Mouse (Mus musculus) midbrain, embryonic 13.5 days (tissue): Measurements from ENCODE around the gene Lrrfip1. TPM values are rescaled to one million over a fixed set of nuclear protein-coding genes. Genes with fewer than 3 reads are reported as not detected.
A peak's percentile ranks its signal among the peaks of the same experiment; 100 is the strongest.

Experiments
- ATAC-seq: fragments of 200-750 bp; cut with Nextera tagmentation; 2 replicates; pipeline ENCODE4 v1.8.0; 2017; ENCODE audit warnings: mild to moderate bottlenecking, moderate TSS enrichment, moderate library complexity
- H3K27ac ChIP-seq: fragments of 300-500 bp; sonication (generic); 2 replicates; pipeline ENCODE4 v1.5.1; 2015; ENCODE audit warnings: inconsistent platforms, mild to moderate bottlenecking, moderate library complexity
- H3K27me3 ChIP-seq: fragments of 300-500 bp; sonication (generic); 2 replicates; pipeline ENCODE4 v1.6.1; 2015; ENCODE audit warnings: mild to moderate bottlenecking, inconsistent platforms
- H3K36me3 ChIP-seq: fragments of 300-500 bp; sonication (generic); 2 replicates; pipeline ENCODE4 v1.6.1; 2015; ENCODE audit warnings: mild to moderate bottlenecking, inconsistent platforms
- H3K4me1 ChIP-seq: fragments of 300-500 bp; sonication (generic); replicated peaks from 2 replicates; pipeline ENCODE4 v1.6.1; 2015; ENCODE audit warnings: inconsistent platforms
- H3K4me2 ChIP-seq: fragments of 300-500 bp; sonication (generic); replicated peaks from 2 replicates; pipeline ENCODE4 v1.6.1; 2015; ENCODE audit warnings: moderate library complexity, mild to moderate bottlenecking, inconsistent platforms
- H3K4me3 ChIP-seq: fragments of 300-500 bp; sonication (generic); replicated peaks from 2 replicates; pipeline ENCODE4 v1.5.1; 2015; ENCODE audit warnings: mild to moderate bottlenecking, inconsistent platforms
- H3K9ac ChIP-seq: fragments of 300-500 bp; sonication (generic); replicated peaks from 2 replicates; pipeline ENCODE4 v1.6.1; 2015; ENCODE audit warnings: mild to moderate bottlenecking, inconsistent platforms
- H3K9me3 ChIP-seq: fragments of 300-500 bp; sonication (generic); 2 replicates; pipeline ENCODE4 v1.6.1; 2016; ENCODE audit warnings: mild to moderate bottlenecking, inconsistent platforms
- WGBS: fragments of 180-500 bp; shearing (Covaris S2); methylation state at CpG from one replicate; pipeline ENCODE4 v1.1.7; 2015; 5-methylcytosine and 5-hydroxymethylcytosine counted together
- polyA plus RNA-seq: library from polyadenylated mRNA; unstranded; fragments of >200 nt; fragmentation: Nextera tagmentation; extraction: Ambion mirVana; gene quantifications from 2 replicates; pipeline ENCODE4 v1.2.1, GENCODE M21; 2015

The Lrrfip1 gene
- polyA plus RNA-seq, 1 experiment from 2014 or later = 23.0 TPM

- H3K36me3 ChIP-seq = no peaks in the 10 kb centered on the region
- no peaks in the 10 kb centered on the region for H3K4me1 ChIP-seq
- H3K9me3 ChIP-seq = no peaks in the 10 kb centered on the region
- ATAC-seq = no peak
- 56% methylated on average over 1 of the region's 1 CpGs for WGBS
- no peaks in the 10 kb centered on the region for H3K27me3 ChIP-seq
- no peak overlapping the region for H3K4me2 ChIP-seq
- H3K9ac ChIP-seq = no peak overlapping the region
- H3K4me3 ChIP-seq = no peak overlapping the region
- H3K27ac ChIP-seq = no peak overlapping the region
Observed at GRCm38 (mm10) chr1:91095853-91096252, 97.3 kb downstream of the Lrrfip1 start.

DNA sequence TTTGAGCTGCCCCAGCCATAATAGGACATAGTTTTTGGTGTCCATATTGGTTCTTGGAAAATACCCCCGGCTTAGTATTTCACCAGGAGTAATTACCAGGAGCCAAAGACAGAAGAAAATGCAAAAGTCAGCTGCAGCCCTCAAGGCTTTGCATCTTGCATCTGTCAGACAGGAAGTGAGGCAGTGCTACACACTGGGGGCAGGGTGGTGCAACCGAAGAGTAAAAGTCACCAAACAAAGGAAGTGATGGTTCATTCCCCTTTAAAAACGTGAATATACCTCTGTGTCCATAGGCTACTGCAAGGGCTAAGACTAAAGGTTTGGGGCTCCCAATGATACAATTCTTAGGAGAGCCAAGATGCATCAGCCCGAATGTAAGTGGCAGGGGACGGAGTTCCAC is 98.0 kb downstream of the Lrrfip1 start:
- no peaks in the 10 kb centered on the region for H3K9me3 ChIP-seq
- no peak overlapping the region for H3K27ac ChIP-seq
- no peaks in the 10 kb centered on the region for H3K36me3 ChIP-seq
- H3K9ac ChIP-seq = no peak overlapping the region
- 83% methylated on average over 5 of the region's 5 CpGs for WGBS
- H3K4me3 ChIP-seq = no peak overlapping the region
- no peak for ATAC-seq
- no peak overlapping the region for H3K4me2 ChIP-seq
- H3K27me3 ChIP-seq = no peaks in the 10 kb centered on the region
- no peaks in the 10 kb centered on the region for H3K4me1 ChIP-seq

- no peak overlapping the region for H3K27ac ChIP-seq
- WGBS = 94% methylated on average over 11 of the region's 11 CpGs
- H3K4me2 ChIP-seq = no peak overlapping the region
- no peaks in the 10 kb centered on the region for H3K36me3 ChIP-seq
- H3K9me3 ChIP-seq = no peaks in the 10 kb centered on the region
- no peak for ATAC-seq
- no peak overlapping the region for H3K9ac ChIP-seq
- H3K4me3 ChIP-seq = no peak overlapping the region
- H3K27me3 ChIP-seq = no peaks in the 10 kb centered on the region
- H3K4me1 ChIP-seq = no peaks in the 10 kb centered on the region
Observed at GRCm38 (mm10) chr1:91097283-91097834, 98.8 kb downstream of the Lrrfip1 start.

DNA sequence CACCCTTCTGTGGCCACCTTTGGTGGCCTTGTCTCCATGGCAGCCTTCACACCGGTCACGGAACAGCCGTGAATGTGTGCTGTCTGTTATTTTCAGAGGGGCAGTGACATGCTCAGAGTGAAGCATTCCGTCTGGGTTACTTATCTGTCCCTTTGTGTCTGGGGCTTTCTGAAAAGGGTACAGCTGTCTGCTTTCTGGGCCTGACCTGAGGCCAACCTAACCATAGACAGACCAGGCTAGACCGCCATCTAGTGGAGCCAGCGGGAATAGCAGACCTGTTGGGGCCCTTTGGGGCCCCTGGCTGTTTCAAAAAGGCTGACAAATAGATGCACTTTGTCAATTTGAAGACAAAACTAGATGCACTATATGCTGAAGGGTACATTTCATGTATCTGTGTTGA is 100.3 kb downstream of the Lrrfip1 start:
- Histone ChIP-seq H3K27me3 (no peaks in the 10 kb centered on the region), H3K9ac (no peak overlapping the region), H3K27ac (no peak overlapping the region), H3K36me3 (no peaks in the 10 kb centered on the region), H3K4me1 (no peaks in the 10 kb centered on the region), H3K4me3 (no peak overlapping the region), H3K9me3 (no peaks in the 10 kb centered on the region), H3K4me2 (no peak overlapping the region)
- 10% methylated on average over 6 of the region's 6 CpGs for WGBS
- ATAC-seq = peak; percentile 78

DNA sequence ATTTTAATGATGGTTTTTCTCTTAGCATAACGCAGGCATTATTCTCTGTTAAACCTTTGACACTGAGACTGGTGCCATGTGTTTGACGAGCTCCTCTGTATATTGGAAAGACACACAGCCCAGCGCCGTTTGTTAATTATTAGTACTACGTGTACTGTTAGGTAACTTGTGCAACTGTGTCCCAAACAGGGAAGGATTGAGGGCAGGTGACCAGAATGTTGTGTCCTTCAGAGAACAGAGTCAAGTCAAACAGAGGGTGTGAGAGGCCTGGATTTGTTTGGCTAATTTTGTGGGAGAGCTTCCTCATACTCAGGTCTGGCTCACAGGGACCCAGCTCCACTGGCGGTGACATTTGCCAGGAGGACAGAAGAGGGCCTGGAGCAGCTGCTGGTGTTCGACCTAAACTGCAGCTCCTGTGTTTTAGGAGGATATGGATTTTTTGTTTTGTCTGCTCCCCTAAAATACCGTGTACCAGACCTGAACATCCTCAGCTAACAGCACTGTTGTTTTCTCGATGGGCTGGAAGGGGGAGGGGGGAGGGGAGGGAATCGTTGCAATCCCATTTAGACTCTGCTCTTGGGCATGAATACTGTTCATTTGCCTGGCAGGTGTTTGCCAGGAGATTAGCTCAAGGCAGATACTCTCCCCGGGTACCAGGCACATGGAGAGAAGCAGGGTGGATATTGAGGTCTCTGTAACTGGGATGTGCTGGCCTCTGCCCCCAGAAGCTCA is 103.3 kb downstream of the Lrrfip1 start:
- 70% methylated on average over 11 of the region's 11 CpGs for WGBS
- Histone ChIP-seq H3K4me3 (no peak overlapping the region), H3K27me3 (no peaks in the 10 kb centered on the region), H3K4me1 (no peaks in the 10 kb centered on the region), H3K4me2 (no peak overlapping the region), H3K9ac (no peak overlapping the region), H3K27ac (no peak overlapping the region), H3K36me3 (peaks cover 4% of the 10 kb centered on the region; the same call in 1 of the 2 replicates), H3K9me3 (no peaks in the 10 kb centered on the region)
- ATAC-seq = no peak

DNA sequence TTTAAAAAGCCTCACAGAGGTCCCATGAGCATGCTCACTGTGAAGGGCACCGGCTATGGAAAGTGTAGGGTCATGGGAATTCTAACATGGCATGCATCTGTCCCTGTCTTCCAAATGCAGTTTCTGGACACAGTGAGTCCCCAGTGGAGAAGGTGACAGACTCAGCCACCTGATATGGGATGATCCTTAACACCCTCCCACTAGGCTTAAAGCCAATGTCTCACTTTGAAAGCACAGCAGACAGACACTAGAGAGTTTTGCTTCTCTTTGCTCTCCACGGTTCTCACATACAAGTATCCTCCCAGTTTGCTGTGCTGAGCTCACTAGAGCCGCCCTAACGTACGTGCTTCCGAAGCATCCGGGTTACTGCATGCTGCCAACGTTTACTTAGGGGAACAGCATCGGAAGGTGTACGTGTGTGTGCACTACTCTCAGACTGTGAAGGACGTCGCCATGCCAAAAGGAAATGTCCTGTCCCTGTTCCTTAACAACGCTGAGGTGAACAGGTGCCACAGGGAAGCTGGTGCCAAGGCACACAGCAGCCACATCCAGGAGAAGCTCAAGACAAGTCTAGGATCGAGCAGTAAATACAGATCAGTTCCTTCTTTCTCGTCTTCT is 104.9 kb downstream of the Lrrfip1 start:
- Histone ChIP-seq H3K9ac (no peak overlapping the region), H3K4me1 (no peaks in the 10 kb centered on the region), H3K4me3 (no peak overlapping the region), H3K4me2 (no peak overlapping the region), H3K27ac (no peak overlapping the region), H3K9me3 (no peaks in the 10 kb centered on the region), H3K27me3 (no peaks in the 10 kb centered on the region), H3K36me3 (peaks cover 4% of the 10 kb centered on the region; the same call in 1 of the 2 replicates)
- no peak for ATAC-seq
- WGBS = 93% methylated on average over 15 of the region's 15 CpGs

DNA sequence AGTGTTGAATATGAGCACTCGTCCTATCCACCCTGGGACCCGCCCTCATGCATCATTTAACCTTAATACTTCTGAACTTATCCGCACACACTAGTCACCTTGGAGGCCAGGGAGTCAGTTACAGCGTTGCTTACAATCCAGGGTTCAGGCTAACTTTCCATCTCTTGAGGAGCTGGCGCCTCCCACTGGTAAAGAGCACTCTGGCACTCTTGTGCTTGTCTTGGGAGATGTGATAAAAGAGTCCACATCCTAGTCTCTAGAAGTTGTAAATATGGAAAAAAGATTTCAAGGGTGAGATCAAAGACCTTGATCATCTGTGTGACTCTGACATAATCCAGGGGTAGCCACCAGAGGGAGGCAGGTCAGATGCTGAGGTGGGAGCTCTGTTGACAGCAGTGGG is 109.0 kb downstream of the Lrrfip1 start:
- WGBS = 73% methylated on average over 5 of the region's 5 CpGs

DNA sequence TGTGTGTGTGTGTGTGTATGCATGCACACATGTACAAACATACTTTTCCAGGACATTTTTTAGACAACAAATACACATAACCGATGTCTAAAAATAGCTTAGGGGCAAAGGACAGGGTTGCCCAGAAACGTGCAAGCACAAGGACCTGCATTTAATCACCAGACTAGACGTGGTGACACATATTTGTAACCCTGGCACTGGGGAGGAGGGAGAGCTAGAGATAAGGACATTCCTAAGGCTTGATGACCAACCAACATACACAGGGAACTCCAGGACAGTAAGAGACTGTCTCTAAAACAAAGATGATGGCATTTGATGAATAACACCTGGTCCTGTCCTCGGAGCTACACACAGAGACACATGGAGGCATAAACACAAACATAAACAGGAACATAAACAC is 110.8 kb downstream of the Lrrfip1 start:
- H3K36me3 ChIP-seq = peaks cover 15% of the 10 kb centered on the region; the same call in 1 of the 2 replicates

More for the DNA sequence above, 109.0 kb downstream of the Lrrfip1 start:
- peaks cover 13% of the 10 kb centered on the region; the same call in 1 of the 2 replicates for H3K36me3 ChIP-seq
- no peak overlapping the region for H3K9ac ChIP-seq
- H3K27me3 ChIP-seq = no peaks in the 10 kb centered on the region
- H3K9me3 ChIP-seq = no peaks in the 10 kb centered on the region
- ATAC-seq = no peak
- H3K4me3 ChIP-seq = no peak overlapping the region
- H3K4me1 ChIP-seq = no peaks in the 10 kb centered on the region
- no peak overlapping the region for H3K27ac ChIP-seq
- no peak overlapping the region for H3K4me2 ChIP-seq

GRCm38 (mm10) chr1:91112171-91112570 is 113.6 kb downstream of the Lrrfip1 start:
- 0 out of 2 replicates have a peak, but pooled peaks cover 11% of the 10 kb centered on the region for H3K36me3 ChIP-seq
- 93% methylated on average over 14 of the region's 14 CpGs for WGBS

More for the DNA sequence above, 110.8 kb downstream of the Lrrfip1 start:
- H3K4me3 ChIP-seq = no peak overlapping the region
- H3K9me3 ChIP-seq = no peaks in the 10 kb centered on the region
- H3K27ac ChIP-seq = no peak overlapping the region
- H3K27me3 ChIP-seq = no peaks in the 10 kb centered on the region
- no peak for ATAC-seq
- 87% methylated on average over 4 of the region's 4 CpGs for WGBS
- no peak overlapping the region for H3K4me2 ChIP-seq
- no peak overlapping the region for H3K9ac ChIP-seq
- H3K4me1 ChIP-seq = no peaks in the 10 kb centered on the region

DNA sequence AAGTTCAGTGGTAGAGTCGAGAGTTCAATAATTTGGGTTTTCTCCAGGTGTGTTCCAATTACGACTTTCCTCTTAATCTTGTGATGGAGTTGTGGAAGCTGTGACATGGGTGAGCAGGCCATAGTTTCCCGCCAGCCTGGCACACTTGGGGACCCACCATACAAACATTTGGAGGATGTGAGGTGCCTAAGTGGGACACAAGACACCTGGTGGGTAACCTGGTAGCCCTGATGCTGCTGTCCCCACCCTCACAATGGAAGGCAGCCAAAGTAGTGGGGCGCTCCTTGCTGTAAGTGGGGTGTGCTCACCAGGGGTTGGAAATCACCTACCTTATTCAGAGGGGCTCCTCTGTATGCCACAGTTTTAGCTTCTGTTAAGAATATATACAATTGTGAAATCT is 114.1 kb downstream of the Lrrfip1 start:
- Histone ChIP-seq H3K27me3 (no peaks in the 10 kb centered on the region), H3K4me2 (no peak overlapping the region), H3K9me3 (no peaks in the 10 kb centered on the region), H3K4me1 (no peaks in the 10 kb centered on the region), H3K9ac (no peak overlapping the region), H3K36me3 (0 out of 2 replicates have a peak, but pooled peaks cover 11% of the 10 kb centered on the region), H3K4me3 (no peak overlapping the region), H3K27ac (no peak overlapping the region)
- WGBS = 93% methylated on average over 4 of the region's 4 CpGs
- ATAC-seq = no peak

More at GRCm38 (mm10) chr1:91112171-91112570, 113.6 kb downstream of the Lrrfip1 start:
- no peak for ATAC-seq
- H3K4me3 ChIP-seq = no peak overlapping the region
- no peaks in the 10 kb centered on the region for H3K27me3 ChIP-seq
- H3K4me1 ChIP-seq = no peaks in the 10 kb centered on the region
- no peak overlapping the region for H3K27ac ChIP-seq
- no peaks in the 10 kb centered on the region for H3K9me3 ChIP-seq
- H3K9ac ChIP-seq = no peak overlapping the region
- H3K4me2 ChIP-seq = no peak overlapping the region

DNA sequence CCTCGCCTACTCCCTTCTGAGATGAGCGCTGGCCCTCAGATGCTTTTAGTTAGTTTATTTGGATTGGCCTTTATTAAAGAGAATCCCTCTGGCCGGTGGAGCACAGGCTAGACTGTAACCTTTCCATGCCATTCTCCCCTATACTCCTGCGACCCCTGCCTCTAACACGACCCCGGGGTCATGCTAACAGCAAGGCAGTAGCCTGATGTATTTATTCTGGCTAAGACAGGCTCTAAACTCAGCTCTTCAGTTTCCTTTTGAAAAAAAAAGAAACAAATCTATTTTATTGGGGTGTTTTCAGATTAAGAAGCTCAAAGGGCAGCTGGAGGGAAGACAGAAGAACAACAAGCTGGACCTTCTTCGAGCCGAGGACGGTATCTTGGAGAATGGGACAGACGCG is 123.6 kb downstream of the Lrrfip1 start:
- peaks cover 28% of the 10 kb centered on the region for H3K36me3 ChIP-seq
- H3K9me3 ChIP-seq = no peaks in the 10 kb centered on the region
- no peak for ATAC-seq
- H3K4me2 ChIP-seq = no peak overlapping the region
- H3K4me3 ChIP-seq = no peak overlapping the region
- H3K9ac ChIP-seq = no peak overlapping the region
- no peak overlapping the region for H3K27ac ChIP-seq
- H3K4me1 ChIP-seq = no peaks in the 10 kb centered on the region
- WGBS = 86% methylated on average over 11 of the region's 11 CpGs
- H3K27me3 ChIP-seq = no peaks in the 10 kb centered on the region

GRCm38 (mm10) chr1:91123004-91123403 is 124.5 kb downstream of the Lrrfip1 start:
- no peak for ATAC-seq
- H3K4me2 ChIP-seq = no peak overlapping the region
- H3K4me3 ChIP-seq = no peak overlapping the region
- no peak overlapping the region for H3K27ac ChIP-seq
- no peaks in the 10 kb centered on the region for H3K9me3 ChIP-seq
- H3K36me3 ChIP-seq = peaks cover 30% of the 10 kb centered on the region
- H3K4me1 ChIP-seq = no peaks in the 10 kb centered on the region
- no peaks in the 10 kb centered on the region for H3K27me3 ChIP-seq
- no peak overlapping the region for H3K9ac ChIP-seq
- 93% methylated on average over 5 of the region's 5 CpGs for WGBS
